Mouse (Mus musculus): ENCODE measurements at regions not wholly inside any gene's neighbourhood (a gene's known extent, or its start where the extent isn't known, plus 50 kb on each side); places are given as distances from the start of the nearest gene placed in this dataset. TPM values are rescaled to one million over a fixed set of nuclear protein-coding genes. Genes with fewer than 3 reads are reported as not detected.

DNA sequence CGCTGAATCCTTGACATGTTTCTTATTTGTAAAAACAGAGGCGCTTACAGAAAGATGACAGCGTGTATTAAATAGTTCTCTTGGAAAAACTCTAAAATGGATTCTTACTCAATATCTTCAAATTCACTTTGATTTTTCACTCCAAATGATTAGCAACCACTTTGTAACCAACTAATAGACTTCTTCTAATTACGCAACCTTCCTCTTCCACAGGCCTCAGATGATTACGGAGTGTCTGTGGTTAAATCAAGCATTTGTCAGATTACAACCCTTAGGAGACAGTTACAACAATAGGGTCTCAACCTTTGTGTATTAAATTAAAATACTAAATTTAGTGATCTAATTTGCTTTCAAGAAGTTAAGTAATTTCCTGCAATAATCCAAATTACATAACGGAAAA lies 127.8 kb upstream of the Sema3a start:
- no peak overlapping the region for H3K9ac ChIP-seq
- no peak overlapping the region for H3K27ac ChIP-seq (ENCODE audit: poor library complexity, severe bottlenecking)
- H3K4me1 ChIP-seq (replicated peaks), result no peaks in the 10 kb centered on the region
- ATAC-seq (ENCODE audit: insufficient number of reproducible peaks, low FRiP score), result no peak
- WGBS, result 90% methylated on average over 6 of the region's 6 CpGs
- no peaks in the 10 kb centered on the region for H3K36me3 ChIP-seq
- no peaks in the 10 kb centered on the region for H3K9me3 ChIP-seq (replicated peaks)
- H3K4me2 ChIP-seq, result no peak overlapping the region
- no peak overlapping the region for H3K4me3 ChIP-seq
- H3K27me3 ChIP-seq (replicated peaks), result no peaks in the 10 kb centered on the region

DNA sequence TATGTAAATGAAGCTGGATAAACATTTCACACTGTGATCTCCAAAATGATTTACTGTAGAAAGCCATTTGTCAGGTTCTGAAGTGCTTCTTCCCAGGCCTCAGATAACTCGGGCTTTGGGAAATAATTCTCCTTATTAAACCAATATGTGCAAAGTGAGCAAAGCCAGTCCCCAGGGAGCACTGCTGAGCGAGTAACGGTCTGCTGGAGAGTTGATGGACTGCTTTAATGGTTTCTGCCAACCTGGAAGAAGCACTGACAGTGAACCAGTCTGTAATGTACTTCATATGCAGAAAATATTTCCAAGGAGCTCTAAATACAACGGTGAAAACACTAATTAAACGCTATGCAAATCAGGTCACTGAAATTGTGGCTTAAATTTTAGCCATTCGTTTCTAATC lies 118.1 kb upstream of the Sema3a start:
- no peaks in the 10 kb centered on the region for H3K9me3 ChIP-seq (replicated peaks)
- H3K27me3 ChIP-seq (replicated peaks), result no peaks in the 10 kb centered on the region
- no peak overlapping the region for H3K4me2 ChIP-seq
- ATAC-seq (ENCODE audit: insufficient number of reproducible peaks, low FRiP score), result no peak
- H3K36me3 ChIP-seq, result no peaks in the 10 kb centered on the region
- H3K27ac ChIP-seq (ENCODE audit: poor library complexity, severe bottlenecking), result no peak overlapping the region
- no peaks in the 10 kb centered on the region for H3K4me1 ChIP-seq (replicated peaks)
- H3K4me3 ChIP-seq, result no peak overlapping the region
- 73% methylated on average over 6 of the region's 6 CpGs for WGBS
- no peak overlapping the region for H3K9ac ChIP-seq

DNA sequence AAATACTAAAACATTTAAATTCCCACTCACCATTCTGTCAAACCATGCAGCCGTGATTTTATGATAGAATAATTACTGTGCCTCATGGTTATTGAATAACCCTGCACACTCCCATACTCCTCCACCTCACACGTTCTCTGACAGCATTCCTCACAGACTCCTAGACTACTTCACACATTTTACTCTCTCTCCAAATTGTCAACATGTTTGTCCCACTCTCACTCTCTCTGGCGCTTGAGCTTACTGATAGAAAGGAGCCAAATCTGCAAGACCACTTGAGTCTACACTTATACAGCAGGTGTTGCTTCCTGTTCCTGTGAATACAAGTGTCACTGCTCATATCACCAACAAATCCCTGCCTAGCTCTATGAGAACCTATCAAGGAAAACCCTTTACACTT lies 102.9 kb upstream of the Sema3a start:
- Histone ChIP-seq H3K27me3 (replicated peaks) (peaks cover 5% of the 10 kb centered on the region), H3K9ac (no peak overlapping the region), H3K9me3 (replicated peaks) (peaks cover 5% of the 10 kb centered on the region; the same call in 1 of the 2 replicates), H3K4me3 (no peak overlapping the region), H3K4me2 (no peak overlapping the region), H3K27ac (ENCODE audit: poor library complexity, severe bottlenecking) (no peak overlapping the region), H3K36me3 (no peaks in the 10 kb centered on the region), H3K4me1 (replicated peaks) (no peaks in the 10 kb centered on the region)
- WGBS, result 21% methylated on average over 3 of the region's 3 CpGs
- ATAC-seq (ENCODE audit: insufficient number of reproducible peaks, low FRiP score), result peak; percentile 73

DNA sequence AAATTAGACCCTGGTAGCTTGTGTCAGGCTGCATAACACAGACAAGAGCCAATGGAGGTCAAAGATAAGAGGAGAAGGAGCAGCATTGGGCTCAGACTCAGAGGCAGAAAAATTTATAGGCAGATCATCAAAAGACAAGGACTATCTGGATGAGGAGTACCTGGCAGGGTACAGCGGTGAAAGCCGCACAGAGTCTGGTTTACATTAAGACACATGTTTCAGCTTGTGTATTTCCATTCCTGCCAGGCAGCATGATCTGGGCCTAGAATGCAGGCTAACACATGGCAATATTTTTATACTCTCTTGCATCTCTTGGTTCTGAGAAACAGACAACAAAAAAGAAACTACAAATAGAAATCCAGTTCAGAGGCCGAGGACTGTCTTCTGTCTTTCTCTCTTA lies 91.9 kb upstream of the Sema3a start:
- no peak overlapping the region for H3K9ac ChIP-seq
- no peaks in the 10 kb centered on the region for H3K4me1 ChIP-seq (replicated peaks)
- no peak for ATAC-seq (ENCODE audit: insufficient number of reproducible peaks, low FRiP score)
- H3K9me3 ChIP-seq (replicated peaks), result no peaks in the 10 kb centered on the region
- H3K4me2 ChIP-seq, result no peak overlapping the region
- no peaks in the 10 kb centered on the region for H3K27me3 ChIP-seq (replicated peaks)
- 80% methylated on average over 3 of the region's 3 CpGs for WGBS
- H3K36me3 ChIP-seq, result no peaks in the 10 kb centered on the region
- no peak overlapping the region for H3K4me3 ChIP-seq
- H3K27ac ChIP-seq (ENCODE audit: poor library complexity, severe bottlenecking), result no peak overlapping the region

DNA sequence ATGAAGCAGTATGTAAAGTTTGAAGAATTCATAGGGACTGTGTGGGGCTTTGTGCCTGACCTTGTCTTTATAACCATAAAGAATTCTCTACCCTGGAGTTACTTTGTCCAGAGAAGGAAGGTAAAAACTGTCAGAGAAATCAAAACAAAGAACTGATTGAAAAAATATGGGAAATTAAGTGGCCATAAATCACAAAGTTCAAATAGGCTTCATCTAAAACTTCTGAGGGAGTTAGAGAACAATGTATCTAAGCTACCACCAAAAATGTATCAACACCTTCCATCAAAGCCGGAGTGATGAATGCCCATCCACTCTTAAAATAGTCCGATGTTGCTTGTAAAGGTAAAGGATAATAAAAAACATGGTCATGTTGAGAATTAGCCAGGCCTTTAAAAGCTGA lies 89.1 kb upstream of the Sema3a start:
- Histone ChIP-seq H3K9ac (no peak overlapping the region), H3K36me3 (no peaks in the 10 kb centered on the region), H3K27me3 (replicated peaks) (no peaks in the 10 kb centered on the region), H3K4me3 (no peak overlapping the region), H3K4me1 (replicated peaks) (no peaks in the 10 kb centered on the region), H3K9me3 (replicated peaks) (no peaks in the 10 kb centered on the region), H3K4me2 (no peak overlapping the region), H3K27ac (ENCODE audit: poor library complexity, severe bottlenecking) (no peak overlapping the region)
- 73% methylated on average over 2 of the region's 2 CpGs for WGBS
- no peak for ATAC-seq (ENCODE audit: insufficient number of reproducible peaks, low FRiP score)

DNA sequence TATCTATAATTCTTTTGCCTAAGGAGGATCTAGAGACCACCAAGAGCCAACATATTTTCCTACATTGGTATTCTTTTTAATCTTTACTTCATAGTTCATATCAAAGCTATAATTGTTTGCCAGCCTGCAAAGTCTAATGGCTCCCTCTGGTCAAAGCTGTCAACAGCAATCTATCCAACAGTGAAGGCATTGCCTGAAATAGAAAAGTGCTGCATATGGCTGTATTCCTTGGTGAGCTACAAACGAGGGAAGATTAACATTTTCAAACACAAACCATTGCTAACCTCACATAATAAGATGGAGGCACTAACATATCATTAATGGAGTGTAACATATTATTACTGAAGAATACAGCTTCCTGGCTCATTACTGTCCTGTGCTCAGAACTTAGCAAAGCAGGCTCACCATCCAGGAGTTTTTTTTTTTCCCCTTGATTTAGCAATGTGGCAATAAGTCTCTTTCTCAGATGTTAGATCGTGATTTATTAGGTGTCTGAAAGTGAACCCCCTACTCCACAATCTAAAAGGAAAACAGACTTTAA lies 66.3 kb upstream of the Sema3a start:
- Histone ChIP-seq H3K4me1 (replicated peaks) (no peaks in the 10 kb centered on the region), H3K27me3 (replicated peaks) (no peaks in the 10 kb centered on the region), H3K4me3 (no peak overlapping the region), H3K9ac (no peak overlapping the region), H3K27ac (ENCODE audit: poor library complexity, severe bottlenecking) (no peak overlapping the region), H3K4me2 (no peak overlapping the region), H3K36me3 (no peaks in the 10 kb centered on the region), H3K9me3 (replicated peaks) (no peaks in the 10 kb centered on the region)
- ATAC-seq (ENCODE audit: insufficient number of reproducible peaks, low FRiP score), result no peak
- WGBS, result 48% methylated on average over 2 of the region's 2 CpGs

DNA sequence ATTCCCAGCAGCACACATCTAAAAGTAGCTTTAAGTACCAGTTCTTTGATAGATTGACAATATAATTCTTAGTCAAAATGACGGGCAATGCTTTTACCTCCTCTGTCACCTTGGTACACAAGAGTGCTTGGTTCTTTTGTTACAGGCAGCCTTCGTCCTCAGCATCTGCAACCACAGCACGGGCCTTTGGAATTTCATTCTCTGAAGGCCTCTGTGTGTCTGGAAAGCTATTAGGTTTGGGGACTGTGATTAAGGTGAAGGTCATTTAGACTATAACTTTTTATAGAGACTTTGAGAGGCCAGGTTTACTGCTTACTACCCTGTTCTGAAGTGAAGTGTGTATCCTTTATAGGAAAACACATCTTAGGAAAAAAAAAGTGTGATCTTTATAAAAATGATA lies 58.3 kb upstream of the Sema3a start:
- Histone ChIP-seq H3K9ac (no peak overlapping the region), H3K9me3 (replicated peaks) (no peaks in the 10 kb centered on the region), H3K4me1 (replicated peaks) (no peaks in the 10 kb centered on the region), H3K27me3 (replicated peaks) (no peaks in the 10 kb centered on the region), H3K36me3 (no peaks in the 10 kb centered on the region), H3K4me2 (no peak overlapping the region), H3K4me3 (no peak overlapping the region), H3K27ac (ENCODE audit: poor library complexity, severe bottlenecking) (no peak overlapping the region)
- ATAC-seq (ENCODE audit: insufficient number of reproducible peaks, low FRiP score), result no peak
- 46% methylated on average over 3 of the region's 3 CpGs for WGBS

Small RNAs in the stretch of these regions (microRNA-seq; reads per million reads assigned to microRNA genes)
- gene Gm23243, result not detected
